Mouse (Mus musculus): ENCODE results near the gene Ttc7.

DNA sequence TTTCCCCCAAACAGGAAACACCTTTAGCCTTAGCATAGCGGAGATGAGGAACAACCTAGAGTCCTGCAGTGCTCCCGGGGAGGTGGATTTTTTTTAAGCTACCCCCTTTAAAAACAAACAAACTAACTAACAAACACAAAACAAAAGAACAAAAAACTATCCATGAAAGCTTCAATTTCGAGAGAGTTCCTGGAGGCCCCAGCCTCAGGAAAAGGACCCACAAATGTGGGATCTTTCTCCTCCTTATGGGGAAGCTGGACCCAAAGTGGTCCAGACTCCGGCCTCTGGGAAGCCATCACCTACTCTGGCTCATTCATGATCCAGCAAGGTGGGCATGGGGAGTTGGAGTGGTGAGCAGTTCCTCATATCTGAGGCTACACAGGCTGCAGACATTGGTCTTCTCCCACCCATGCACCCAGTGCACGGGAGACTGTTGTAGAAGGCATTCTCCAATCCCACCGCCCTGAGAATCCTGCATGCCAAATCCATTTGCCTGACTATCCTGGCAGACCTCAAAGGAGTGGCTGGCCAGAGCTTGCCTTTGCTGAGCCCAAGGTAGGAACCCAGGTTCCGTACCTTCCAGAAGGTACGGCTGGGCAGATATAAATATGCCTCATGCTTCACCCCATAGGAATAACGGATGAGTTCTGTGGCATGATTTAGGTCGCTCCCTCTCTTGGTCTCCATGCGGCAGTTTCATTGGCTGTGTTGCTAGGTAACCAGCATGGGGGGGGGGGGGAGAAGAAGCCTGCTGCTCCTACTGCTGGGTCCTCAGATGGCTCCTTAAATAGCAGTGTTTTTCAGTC is 48.9 kb downstream of the Ttc7 start:
- TF ChIP-seq EP300 (IDR thresholded peaks at IDR 0.05; ENCODE audit: low read depth) (no peak), CTCF (IDR thresholded peaks at IDR 0.05; ENCODE audit: low read depth) (no peak)
